Mouse (Mus musculus) embryonic facial prominence, embryonic 14.5 days (tissue): ENCODE data around the gene Rabl3. TPM values are rescaled to one million over a fixed set of nuclear protein-coding genes. Genes with fewer than 3 reads are reported as not detected.

Experiments used
- ATAC-seq: fragments of 200-750 bp; cut with Nextera tagmentation; 2 replicates; pipeline ENCODE4 v1.8.0; 2017; ENCODE audit warnings: low read depth, moderate number of reproducible peaks, moderate TSS enrichment
- DNase-seq: peaks from one replicate; pipeline ENCODE4 v3.0.0-alpha.2; 2015; ENCODE audit warnings: low spot score
- H3K27ac ChIP-seq: fragments of 300-500 bp; sonication (generic); replicated peaks from 2 replicates; pipeline ENCODE4 v1.5.1; 2014; ENCODE audit warnings: low read depth, mild to moderate bottlenecking, low read length, moderate library complexity
- H3K27me3 ChIP-seq: fragments of 300-500 bp; sonication (generic); replicated peaks from 2 replicates; pipeline ENCODE4 v1.6.1; 2014; ENCODE audit warnings: low read length; ENCODE audit not compliant: control insufficient read depth, insufficient read depth
- H3K36me3 ChIP-seq: fragments of 300-500 bp; sonication (generic); 2 replicates; pipeline ENCODE4 v1.6.1; 2014; ENCODE audit warnings: low read length, mixed read lengths; ENCODE audit not compliant: control insufficient read depth, insufficient read depth
- H3K4me1 ChIP-seq: fragments of 300-500 bp; sonication (generic); 2 replicates; pipeline ENCODE4 v1.6.1; 2014; ENCODE audit warnings: antibody characterized with exemption, low read length; ENCODE audit not compliant: control insufficient read depth, insufficient read depth
- H3K4me2 ChIP-seq: fragments of 300-500 bp; sonication (generic); 2 replicates; pipeline ENCODE4 v1.6.1; 2014; ENCODE audit warnings: low read depth, mild to moderate bottlenecking, low read length, moderate library complexity, mixed read lengths
- H3K4me3 ChIP-seq: fragments of 300-500 bp; sonication (generic); 2 replicates; pipeline ENCODE4 v1.5.1; 2014; ENCODE audit warnings: low read depth, mild to moderate bottlenecking, low read length
- H3K9ac ChIP-seq: fragments of 300-500 bp; sonication (generic); 2 replicates; pipeline ENCODE4 v1.6.1; 2014; ENCODE audit warnings: low read depth, mild to moderate bottlenecking, low read length, moderate library complexity, mixed read lengths
- H3K9me3 ChIP-seq: fragments of 300-500 bp; sonication (generic); 2 replicates; pipeline ENCODE4 v1.6.1; 2016; ENCODE audit warnings: low read length; ENCODE audit not compliant: control insufficient read depth
- WGBS: fragments of 180-500 bp; shearing (Covaris S2); extraction: QIAGEN DNeasy Blood & Tissue Kit; methylation state at CpG from one replicate; pipeline ENCODE4 v1.1.7; 2014; 5-methylcytosine and 5-hydroxymethylcytosine counted together
- polyA plus RNA-seq: library from polyadenylated mRNA; unstranded; fragments of >200 nt; fragmentation: Nextera tagmentation; extraction: Ambion mirVana; gene quantifications from 2 replicates; pipeline ENCODE4 v1.2.1, GENCODE M21; 2014

Gene Rabl3
- polyA plus RNA-seq, 1 experiment from 2014 or later, result 21.0 TPM

GRCm38 (mm10) chr16:37579591-37579990 is 39.9 kb downstream of the Rabl3 start:
- no peak for ATAC-seq
- Histone ChIP-seq H3K9me3 (no peaks in the 10 kb centered on the region), H3K27me3 (no peaks in the 10 kb centered on the region), H3K4me2 (no peak overlapping the region), H3K9ac (no peak overlapping the region), H3K27ac (no peak overlapping the region), H3K36me3 (no peaks in the 10 kb centered on the region), H3K4me3 (no peak overlapping the region), H3K4me1 (peaks cover 8% of the 10 kb centered on the region; the same call in 1 of the 2 replicates)
- no peak for DNase-seq
- WGBS, result 69% methylated on average over 1 of the region's 1 CpGs

DNA sequence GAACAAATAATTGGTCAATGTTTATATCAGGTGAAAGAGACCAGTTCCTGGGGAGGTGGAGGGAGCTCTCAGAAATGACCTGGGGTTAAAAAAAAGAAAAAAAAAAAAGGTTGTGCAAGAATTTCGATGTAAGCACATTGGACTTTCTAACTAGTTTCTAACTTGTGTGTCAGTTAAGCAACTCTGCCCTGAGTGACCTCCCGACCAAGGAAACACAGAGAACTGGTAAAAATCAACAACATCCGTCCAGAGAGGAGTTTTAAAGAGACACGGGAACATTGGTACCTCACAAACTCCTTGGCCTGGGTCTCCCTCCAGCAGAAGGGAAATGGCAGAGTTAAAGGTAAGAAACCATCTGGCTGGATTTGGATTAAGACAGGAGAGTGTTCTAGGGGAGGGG is 40.3 kb downstream of the Rabl3 start, which contains the start of gene Hgd:
Gene Hgd, plus strand, starts transcription at position 160 of the 400 bp plus-strand sequence.
- H3K4me3 ChIP-seq, result no peak within 1 kb of the TSS
- H3K27ac ChIP-seq, result no peak within 1 kb of the TSS
- DNase-seq (no peak), ATAC-seq (no peak)
- H3K9ac ChIP-seq, result no peak within 1 kb of the TSS
- no peaks in the 10 kb centered on the region for H3K36me3 ChIP-seq
- H3K27me3 ChIP-seq, result no peaks in the 10 kb centered on the region
- peaks cover 8% of the 10 kb centered on the region; the same call in 1 of the 2 replicates for H3K4me1 ChIP-seq
- no peak within 1 kb of the TSS for H3K4me2 ChIP-seq
- H3K9me3 ChIP-seq, result no peaks in the 10 kb centered on the region
- 54% methylated on average over 4 of the region's 4 CpGs for WGBS

DNA sequence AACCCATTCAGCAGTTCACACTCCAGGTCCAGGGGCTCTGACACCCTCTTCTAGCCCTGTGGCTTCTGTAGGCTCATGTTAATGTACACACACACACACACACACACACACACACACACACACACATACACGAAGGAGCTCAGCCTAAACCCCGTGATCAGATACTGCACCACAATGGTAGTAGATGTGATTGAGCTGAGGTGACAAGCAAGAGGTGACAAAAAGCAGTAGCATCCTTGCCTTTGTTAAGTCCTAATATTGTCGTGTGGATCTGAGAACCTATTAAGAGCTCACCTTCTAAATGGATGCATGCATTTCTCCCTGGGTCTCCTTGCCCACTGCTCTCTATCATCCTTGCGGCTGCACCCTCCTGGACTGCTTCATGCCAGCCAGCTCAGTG is 41.0 kb downstream of the Rabl3 start:
- 83% methylated on average over 4 of the region's 4 CpGs for WGBS
- H3K4me1 ChIP-seq, result peaks cover 8% of the 10 kb centered on the region; the same call in 1 of the 2 replicates
- no peak for ATAC-seq
- H3K36me3 ChIP-seq, result no peaks in the 10 kb centered on the region
- H3K9ac ChIP-seq, result no peak overlapping the region
- H3K4me3 ChIP-seq, result no peak overlapping the region
- no peaks in the 10 kb centered on the region for H3K27me3 ChIP-seq
- H3K27ac ChIP-seq, result no peak overlapping the region
- H3K4me2 ChIP-seq, result no peak overlapping the region
- DNase-seq, result no peak
- no peaks in the 10 kb centered on the region for H3K9me3 ChIP-seq

DNA sequence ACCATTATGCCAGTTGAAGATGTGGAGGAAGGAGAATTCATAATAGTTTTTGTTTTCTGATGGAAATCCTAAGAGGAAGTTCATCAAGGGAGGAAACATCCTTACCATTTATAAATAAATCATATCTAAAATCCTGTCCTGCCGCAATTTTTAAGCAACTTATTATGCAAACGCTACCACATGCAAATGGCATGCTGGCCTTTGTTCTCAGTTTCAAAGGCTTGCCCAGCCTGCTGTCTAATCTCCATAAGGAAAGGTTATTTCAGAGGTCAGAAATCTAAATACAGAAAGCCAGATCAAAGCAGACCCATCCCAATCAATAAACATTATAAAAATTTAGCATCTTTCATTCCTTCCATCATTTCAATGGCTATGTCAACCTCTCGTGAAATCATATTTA is 42.2 kb downstream of the Rabl3 start:
- Histone ChIP-seq H3K4me2 (no peak overlapping the region), H3K36me3 (no peaks in the 10 kb centered on the region), H3K4me1 (peaks cover 8% of the 10 kb centered on the region; the same call in 1 of the 2 replicates), H3K9ac (no peak overlapping the region), H3K9me3 (no peaks in the 10 kb centered on the region), H3K27me3 (no peaks in the 10 kb centered on the region), H3K4me3 (no peak overlapping the region), H3K27ac (no peak overlapping the region)
- ATAC-seq (no peak), DNase-seq (no peak)
- WGBS, result 69% methylated on average over 3 of the region's 3 CpGs

DNA sequence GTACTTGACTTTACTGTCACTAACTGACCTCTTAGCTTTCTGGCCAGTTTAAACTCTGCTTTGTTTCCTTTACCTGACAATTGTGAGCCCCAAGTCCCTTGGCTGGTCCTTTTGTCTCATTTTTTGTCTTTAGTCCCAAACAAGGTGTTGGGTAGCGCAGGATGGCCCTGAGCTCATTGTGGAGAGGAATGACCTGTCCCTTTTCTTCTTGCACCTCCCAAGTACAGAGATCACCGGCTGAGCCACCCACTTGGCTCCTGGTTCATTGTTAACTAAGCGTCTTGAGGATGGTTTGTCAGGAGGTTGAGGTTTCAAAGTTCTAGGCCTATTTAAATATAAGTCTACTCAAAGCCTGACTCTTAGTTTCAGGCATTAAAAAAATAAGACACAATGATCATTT is 43.6 kb downstream of the Rabl3 start:
- no peak overlapping the region for H3K9ac ChIP-seq
- 88% methylated on average over 3 of the region's 3 CpGs for WGBS

GRCm38 (mm10) chr16:37583801-37584200 is 44.1 kb downstream of the Rabl3 start:
- 38% methylated on average over 6 of the region's 6 CpGs for WGBS
- H3K4me3 ChIP-seq, result peak overlapping the region; percentile 26
- peak overlapping the region; percentile 53; the same call in 1 of the 2 replicates for H3K9ac ChIP-seq
- ATAC-seq (no peak), DNase-seq (no peak)
- H3K27me3 ChIP-seq, result no peaks in the 10 kb centered on the region
- H3K36me3 ChIP-seq, result no peaks in the 10 kb centered on the region
- H3K9me3 ChIP-seq, result no peaks in the 10 kb centered on the region
- H3K4me1 ChIP-seq, result peaks cover 8% of the 10 kb centered on the region; the same call in 1 of the 2 replicates
- H3K4me2 ChIP-seq, result peak overlapping the region; percentile 58
- H3K27ac ChIP-seq, result peak overlapping the region; percentile 46; the same call in 1 of the 2 replicates

More for the DNA sequence above, 43.6 kb downstream of the Rabl3 start:
- H3K9me3 ChIP-seq, result no peaks in the 10 kb centered on the region
- no peak for ATAC-seq
- no peaks in the 10 kb centered on the region for H3K27me3 ChIP-seq
- DNase-seq, result no peak
- no peak overlapping the region for H3K27ac ChIP-seq
- peaks cover 8% of the 10 kb centered on the region; the same call in 1 of the 2 replicates for H3K4me1 ChIP-seq
- no peak overlapping the region for H3K4me3 ChIP-seq
- H3K36me3 ChIP-seq, result no peaks in the 10 kb centered on the region
- 0 out of 2 replicates have a peak overlapping the region, but pooled peaks have one; percentile 58 for H3K4me2 ChIP-seq

GRCm38 (mm10) chr16:37584218-37585035 is 44.7 kb downstream of the Rabl3 start:
- Histone ChIP-seq H3K36me3 (no peaks in the 10 kb centered on the region), H3K9me3 (no peaks in the 10 kb centered on the region), H3K9ac (peak overlapping the region; percentile 53), H3K4me3 (peak overlapping the region; percentile 26), H3K27ac (peak overlapping the region; percentile 46; the same call in 1 of the 2 replicates), H3K27me3 (no peaks in the 10 kb centered on the region), H3K4me2 (peak overlapping the region; percentile 58), H3K4me1 (peaks cover 8% of the 10 kb centered on the region; the same call in 1 of the 2 replicates)
- peak; percentile 90 for ATAC-seq
- 3% methylated on average over 25 of the region's 25 CpGs for whole genome bisulfite sequencing
- peak; percentile 83 for DNase-seq

- ATAC-seq (no peak), DNase-seq (no peak)
- no peaks in the 10 kb centered on the region for H3K27me3 ChIP-seq
- no peaks in the 10 kb centered on the region for H3K36me3 ChIP-seq
- peak overlapping the region; percentile 58 for H3K4me2 ChIP-seq
- H3K27ac ChIP-seq, result no peak overlapping the region
- H3K4me3 ChIP-seq, result no peak overlapping the region
- H3K9me3 ChIP-seq, result no peaks in the 10 kb centered on the region
- 75% methylated on average over 7 of the region's 8 CpGs for WGBS
- no peak overlapping the region for H3K9ac ChIP-seq
- H3K4me1 ChIP-seq, result peaks cover 8% of the 10 kb centered on the region; the same call in 1 of the 2 replicates
These were observed 45.5 kb downstream of the Rabl3 start for GRCm38 (mm10) chr16:37585129-37585563.
